Mouse (Mus musculus) kidney, postnatal 0 days (tissue): ENCODE measurements around the gene Gm4201. TPM values are rescaled to one million over a fixed set of nuclear protein-coding genes. Genes with fewer than 3 reads are reported as not detected.
"Not testable (repeated sequence)": the region's sequence is repeated elsewhere in the genome, so short reads cannot be mapped to it uniquely, and the experiment has no call there.

ENCODE experiments used
- ATAC-seq: fragments of 200-750 bp; cut with Nextera tagmentation; replicated peaks from 2 replicates; pipeline ENCODE4 v1.8.0; 2017; ENCODE audit warnings: low read depth, moderate number of reproducible peaks, moderate TSS enrichment, moderate library complexity; ENCODE audit not compliant: low FRiP score
- DNase-seq: peaks from one replicate; pipeline ENCODE4 v3.0.0-alpha.2; 2016; ENCODE audit warnings: low spot score
- H3K27ac ChIP-seq: fragments of 300-500 bp; sonication (generic); 2 replicates; pipeline ENCODE4 v1.5.1; 2014; ENCODE audit warnings: mild to moderate bottlenecking
- H3K27me3 ChIP-seq: fragments of 300-500 bp; sonication (generic); 2 replicates; pipeline ENCODE4 v1.6.1; 2014; ENCODE audit warnings: low read length, mixed read lengths; ENCODE audit not compliant: insufficient read depth
- H3K36me3 ChIP-seq: fragments of 300-500 bp; sonication (generic); 2 replicates; pipeline ENCODE4 v1.6.1; 2014; ENCODE audit warnings: low read length, mixed read lengths; ENCODE audit not compliant: insufficient read depth
- H3K4me1 ChIP-seq: fragments of 300-500 bp; sonication (generic); replicated peaks from 2 replicates; pipeline ENCODE4 v1.6.1; 2014; ENCODE audit warnings: antibody characterized with exemption, low read length, mixed read lengths; ENCODE audit not compliant: insufficient read depth
- H3K4me2 ChIP-seq: fragments of 300-500 bp; sonication (generic); 2 replicates; pipeline ENCODE4 v1.6.1; 2014; ENCODE audit warnings: mild to moderate bottlenecking, low read length, moderate library complexity, mixed read lengths
- H3K4me3 ChIP-seq: fragments of 300-500 bp; sonication (generic); replicated peaks from 2 replicates; pipeline ENCODE4 v1.5.1; 2014; ENCODE audit warnings: low read depth, low read length
- H3K9ac ChIP-seq: fragments of 300-500 bp; sonication (generic); 2 replicates; pipeline ENCODE4 v1.6.1; 2014; ENCODE audit warnings: low read depth, low read length
- H3K9me3 ChIP-seq: fragments of 300-500 bp; sonication (generic); replicated peaks from 2 replicates; pipeline ENCODE4 v1.6.1; 2016; ENCODE audit warnings: low read length, inconsistent platforms, mixed read lengths
- WGBS: fragments of 180-500 bp; shearing (Covaris S2); extraction: QIAGEN DNeasy Blood & Tissue Kit; methylation state at CpG from one replicate; pipeline ENCODE4 v1.1.7; 2014; 5-methylcytosine and 5-hydroxymethylcytosine counted together
- polyA plus RNA-seq: library from polyadenylated mRNA; unstranded; fragments of >200 nt; fragmentation: Nextera tagmentation; extraction: Ambion mirVana; gene quantifications from 2 replicates; pipeline ENCODE4 v1.2.1, GENCODE M21; 2015

Gm4201 gene
- polyA plus RNA-seq, result not detected in 2 replicates

GRCm38 (mm10) chr7:22565243-22565642 is at the start of gene Gm4201:
TSS of gene Gm4201 (minus strand) at chr7:22565343.
- not testable (repeated sequence) for H3K4me1 ChIP-seq, ATAC-seq
- no CpG with 5 or more reads among the region's 3 CpGs for WGBS

GRCm38 (mm10) chr7:22588027-22588426 is 22.9 kb upstream of the Gm4201 start, which contains the start of gene Gm4565:
TSS of gene Gm4565 (minus strand) at chr7:22588127.
- WGBS, result 92% methylated on average over 2 of the region's 4 CpGs
- H3K9me3 ChIP-seq, H3K4me3 ChIP-seq, ATAC-seq, H3K4me1 ChIP-seq, H3K36me3 ChIP-seq, H3K4me2 ChIP-seq, H3K9ac ChIP-seq, DNase-seq, H3K27ac ChIP-seq, H3K27me3 ChIP-seq: not testable (repeated sequence)

More at GRCm38 (mm10) chr7:22565243-22565642, at the start of gene Gm4201:
- not testable (repeated sequence) for H3K9me3 ChIP-seq, H3K9ac ChIP-seq, H3K36me3 ChIP-seq, DNase-seq, H3K27ac ChIP-seq, H3K27me3 ChIP-seq, H3K4me3 ChIP-seq, H3K4me2 ChIP-seq

GRCm38 (mm10) chr7:22534787-22535186 is 30.4 kb downstream of the Gm4201 start, which contains the start of gene Gm8677:
TSS of gene Gm8677 (minus strand) at chr7:22534887.
- not testable (repeated sequence) for H3K4me1 ChIP-seq, H3K27ac ChIP-seq, ATAC-seq, H3K9ac ChIP-seq, H3K27me3 ChIP-seq, DNase-seq, H3K4me3 ChIP-seq, H3K4me2 ChIP-seq, H3K9me3 ChIP-seq, H3K36me3 ChIP-seq
- no CpG with 5 or more reads among the region's 1 CpGs for WGBS

GRCm38 (mm10) chr7:22522667-22523066 is 42.5 kb downstream of the Gm4201 start, which contains the start of gene Vmn1r152:
TSS of gene Vmn1r152 (plus strand) at chr7:22522967.
- H3K4me1 ChIP-seq, H3K4me3 ChIP-seq, H3K4me2 ChIP-seq, H3K9ac ChIP-seq, ATAC-seq, H3K36me3 ChIP-seq, DNase-seq, H3K27me3 ChIP-seq, H3K27ac ChIP-seq, H3K9me3 ChIP-seq: not testable (repeated sequence)
- no CpG with 5 or more reads among the region's 3 CpGs for WGBS

Other genes with a start within 250 kb of the Gm4201 start
- gene Gm4187, start 235.6 kb downstream of the Gm4201 start, polyA plus RNA-seq, result not detected in 2 replicates
- not detected in 2 replicates for gene Gm8660, start 194.3 kb downstream of the Gm4201 start, polyA plus RNA-seq
- not detected in 2 replicates for gene Vmn1r148, start 151.8 kb downstream of the Gm4201 start, polyA plus RNA-seq
- gene Vmn1r149, start 127.1 kb downstream of the Gm4201 start, polyA plus RNA-seq, result not detected in 2 replicates
- gene Gm10665, start 101.3 kb downstream of the Gm4201 start, polyA plus RNA-seq, result not detected in 2 replicates
- not detected in 2 replicates for gene Vmn1r151, start 65.7 kb downstream of the Gm4201 start, polyA plus RNA-seq
- not detected in 2 replicates for gene Vmn1r152, start 42.4 kb downstream of the Gm4201 start, polyA plus RNA-seq
- not detected in 2 replicates for gene Gm8677, start 30.5 kb downstream of the Gm4201 start, polyA plus RNA-seq
- not detected in 2 replicates for gene Gm4565, start 22.8 kb upstream of the Gm4201 start, polyA plus RNA-seq
- not detected in 2 replicates for gene Vmn1r155, start 92.7 kb upstream of the Gm4201 start, polyA plus RNA-seq
- not detected in 2 replicates for gene Gm8693, start 127.0 kb upstream of the Gm4201 start, polyA plus RNA-seq
- not detected in 2 replicates for gene Gm4567, start 154.4 kb upstream of the Gm4201 start, polyA plus RNA-seq
- not detected in 2 replicates for gene Vmn1r157, start 196.4 kb upstream of the Gm4201 start, polyA plus RNA-seq
- gene Vmn1r158, start 225.4 kb upstream of the Gm4201 start, polyA plus RNA-seq, result not detected in 2 replicates